Mouse (Mus musculus) layer of hippocampus, postnatal 25 days (tissue): ENCODE results near the gene Gm960. TPM values are rescaled to one million over a fixed set of nuclear protein-coding genes. Genes with fewer than 3 reads are reported as not detected.
"Not testable (repeated sequence)": the region's sequence is repeated elsewhere in the genome, so short reads cannot be mapped to it uniquely, and the experiment has no call there.

Experiments used
- DNase-seq, 2 experiments: peaks; one replicate each; pipeline ENCODE4 v3.0.0; 2022; ENCODE audit warnings: mixed read lengths in 2 of 2, low spot score in 1 of 2; ENCODE audit errors: extremely low spot score in 1 of 2
- microRNA-seq, 2 experiments: library from miRNA; unstranded; fragments of <30 nt; microRNA quantifications; one replicate each; pipeline ENCODE4 v1.2.0; 2021
- total RNA-seq, 2 experiments: library from RNA; stranded (reverse); gene quantifications; 2 replicates each; pipeline ENCODE4 v1.2.3; 2021

Gm960 gene
- total RNA-seq, 2 experiments from 2014 or later, result 1.1 to 2.5 TPM

GRCm38 (mm10) chr19:4596071-4596470, 102.4 kb downstream of the Gm960 start:
- DNase-seq, result no peak

GRCm38 (mm10) chr19:4593792-4594522, 104.5 kb downstream of the Gm960 start:
- no peak for DNase-seq

GRCm38 (mm10) chr19:4590025-4590424, 108.4 kb downstream of the Gm960 start:
- DNase-seq, result no peak

GRCm38 (mm10) chr19:4589081-4589480, 109.4 kb downstream of the Gm960 start:
- DNase-seq, result no peak

GRCm38 (mm10) chr19:4588430-4588829, 110.0 kb downstream of the Gm960 start:
- DNase-seq, result no peak

GRCm38 (mm10) chr19:4587426-4587825, 111.0 kb downstream of the Gm960 start:
- DNase-seq, result no peak

GRCm38 (mm10) chr19:4586783-4587182, 111.7 kb downstream of the Gm960 start:
- DNase-seq, result not testable (repeated sequence)

- DNase-seq, result no peak
Measured at GRCm38 (mm10) chr19:4583856-4584255, 114.6 kb downstream of the Gm960 start.

GRCm38 (mm10) chr19:4579296-4579695, 119.2 kb downstream of the Gm960 start:
- no peak for DNase-seq

GRCm38 (mm10) chr19:4578799-4579198, 119.7 kb downstream of the Gm960 start:
- no peak for DNase-seq

Small RNA genes lying within 50 kb of the gene (microRNA-seq; reads per million reads assigned to microRNA genes)
- gene Mir6986, result 7.5 to 8.4 reads per million in 2 experiments

Other genes with a start within 250 kb of the Gm960 start
- gene Syt12, start 221.2 kb downstream of the Gm960 start, total RNA-seq, result 10 to 100 TPM; 29.5 to 31.8 TPM
- not detected for gene 2010003K11Rik, start 200.1 kb downstream of the Gm960 start, total RNA-seq
- 10 to 100 TPM; 66.6 to 70.6 TPM for gene Pcx, start 188.2 kb downstream of the Gm960 start, total RNA-seq
- 10 to 100 TPM; 40.9 to 41.6 TPM for gene Lrfn4, start 83.0 kb downstream of the Gm960 start, total RNA-seq
- 10 to 100 TPM; 21.4 to 24.2 TPM for gene Rce1, start 73.0 kb downstream of the Gm960 start, total RNA-seq
- gene Sptbn2, start 12.5 kb upstream of the Gm960 start, total RNA-seq, result 100 to 1,000 TPM; 615 to 659 TPM
- 10 to 100 TPM; 18.2 to 18.8 TPM for gene Rbm4b, start 57.8 kb upstream of the Gm960 start, total RNA-seq
- gene Rbm4, start 95.2 kb upstream of the Gm960 start, total RNA-seq, result 10 to 100 TPM; 81.1 to 82.0 TPM
- gene Gm21992, start 112.9 kb upstream of the Gm960 start, total RNA-seq, result 10 to 100 TPM; 21.2 to 28.3 TPM
- gene Rbm14, start 113.0 kb upstream of the Gm960 start, total RNA-seq, result 10 to 100 TPM; 53.0 to 53.9 TPM
- gene Ccs, start 140.7 kb upstream of the Gm960 start, total RNA-seq, result 10 to 100 TPM; 30.6 to 37.8 TPM
- gene Ccdc87, start 140.7 kb upstream of the Gm960 start, total RNA-seq, result 1 to 10 TPM; 1.8 to 2.2 TPM
- gene Ctsf, start 156.5 kb upstream of the Gm960 start, total RNA-seq, result 100 to 1,000 TPM; 113 to 118 TPM
- under 1 TPM; 0.84 to 0.89 TPM for gene Actn3, start 179.2 kb upstream of the Gm960 start, total RNA-seq
- 10 to 100 TPM; 24.9 to 25.5 TPM for gene Zdhhc24, start 180.0 kb upstream of the Gm960 start, total RNA-seq
- 10 to 100 TPM; 37.4 to 41.9 TPM for gene Bbs1, start 208.0 kb upstream of the Gm960 start, total RNA-seq
- gene Dpp3, start 229.6 kb upstream of the Gm960 start, total RNA-seq, result 10 to 100 TPM; 41.0 to 43.5 TPM
- gene Peli3, start 244.5 kb upstream of the Gm960 start, total RNA-seq, result 10 to 100 TPM; 20.2 to 20.9 TPM